Mouse (Mus musculus) WW6 (cell line): ENCODE results near the gene Olfr883.

Experiments
- DNase-seq: peaks from one replicate; pipeline ENCODE4 v3.0.0-alpha.2; 2013; ENCODE audit warnings: low read depth, low spot score

The Olfr883 gene

GRCm38 (mm10) chr9:38025508-38025907 lies at the start of gene Olfr883:
TSS of gene Olfr883 (plus strand) at chr9:38025808.
- DNase-seq: no peak

DNA sequence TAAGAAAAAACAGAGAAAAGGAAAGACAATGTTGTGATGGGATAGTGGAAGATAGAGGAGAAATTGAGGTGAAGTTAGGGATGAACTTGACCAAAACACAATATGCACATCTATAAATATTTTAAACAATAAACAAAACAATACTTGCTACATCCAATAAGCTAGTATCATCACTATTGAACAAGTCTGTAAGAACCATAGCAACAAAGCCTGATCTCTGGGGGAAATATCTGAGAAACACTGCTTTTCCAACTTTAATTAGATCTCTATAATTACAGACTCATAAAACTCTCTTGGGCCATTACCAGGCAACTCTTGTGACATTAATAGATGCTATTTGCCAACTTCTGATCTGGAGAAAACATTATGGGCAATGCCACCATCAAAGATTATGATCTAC lies 34.1 kb upstream of the Olfr883 start, which contains the start of gene Olfr881:
TSS of gene Olfr881 (plus strand) at position 301 of the 400 bp plus-strand sequence.
- no peak for DNase-seq

GRCm38 (mm10) chr9:37998581-37999204 lies 26.9 kb upstream of the Olfr883 start:
- DNase-seq: no peak

DNA sequence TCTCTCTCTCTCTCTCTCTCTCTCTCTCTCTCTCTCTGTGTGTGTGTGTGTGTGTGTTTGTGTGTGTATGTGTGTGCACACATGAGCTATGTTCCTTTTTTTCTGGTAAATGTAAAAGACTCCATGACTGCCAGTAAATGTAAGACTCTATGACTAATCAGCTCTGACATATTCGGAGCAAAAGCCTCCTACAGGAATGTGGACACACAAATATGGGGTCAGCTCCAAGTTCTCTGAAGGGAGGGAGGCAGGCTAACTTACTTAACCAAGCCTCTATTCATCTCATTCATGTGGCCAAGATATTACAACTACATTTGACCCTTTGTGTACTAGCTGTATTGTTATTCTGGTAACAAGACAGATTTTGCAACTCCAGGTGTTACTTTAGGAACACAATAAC lies 25.6 kb upstream of the Olfr883 start:
- DNase-seq: no peak

- no peak for DNase-seq
These were observed 20.6 kb downstream of the Olfr883 start, which contains the start of gene Olfr884 for GRCm38 (mm10) chr9:38046255-38046654. TSS of gene Olfr884 (plus strand) at chr9:38046555.

DNA sequence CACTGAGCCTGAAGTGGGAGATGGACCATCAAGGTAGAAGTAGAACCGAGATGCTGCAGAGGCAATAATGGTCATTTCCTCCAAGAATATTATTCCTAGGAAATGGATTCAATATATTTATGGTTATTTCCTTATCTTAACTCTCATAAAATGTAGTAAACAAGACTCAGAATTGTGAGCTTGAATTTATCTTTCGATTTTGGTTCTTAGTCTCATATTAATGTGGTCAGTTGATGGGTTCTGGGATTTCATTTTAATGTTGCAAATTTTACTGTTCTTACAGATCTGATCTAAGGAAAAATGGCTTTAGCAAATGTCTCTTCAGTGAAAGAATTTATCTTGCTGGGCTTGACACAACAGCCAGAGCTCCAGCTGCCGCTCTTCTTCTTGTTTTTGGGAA lies 35.4 kb downstream of the Olfr883 start, which contains the start of gene Olfr885:
TSS of gene Olfr885 (plus strand) at position 301 of the 400 bp plus-strand sequence.
- no peak for DNase-seq
